Mouse (Mus musculus) G1E (cell line): ENCODE results near the gene Eif1.

Experiments
- CTCF ChIP-seq: IDR thresholded peaks from 2 replicates; pipeline ENCODE4 v1.5.1; 2012; ENCODE audit warnings: low read depth, low read length, inconsistent platforms, mixed read lengths
- POLR2AphosphoS5 ChIP-seq: IDR thresholded peaks from 2 replicates; pipeline ENCODE4 v1.6.1; 2012; ENCODE audit warnings: low read depth, low read length, inconsistent platforms; ENCODE audit not compliant: insufficient replicate concordance

DNA sequence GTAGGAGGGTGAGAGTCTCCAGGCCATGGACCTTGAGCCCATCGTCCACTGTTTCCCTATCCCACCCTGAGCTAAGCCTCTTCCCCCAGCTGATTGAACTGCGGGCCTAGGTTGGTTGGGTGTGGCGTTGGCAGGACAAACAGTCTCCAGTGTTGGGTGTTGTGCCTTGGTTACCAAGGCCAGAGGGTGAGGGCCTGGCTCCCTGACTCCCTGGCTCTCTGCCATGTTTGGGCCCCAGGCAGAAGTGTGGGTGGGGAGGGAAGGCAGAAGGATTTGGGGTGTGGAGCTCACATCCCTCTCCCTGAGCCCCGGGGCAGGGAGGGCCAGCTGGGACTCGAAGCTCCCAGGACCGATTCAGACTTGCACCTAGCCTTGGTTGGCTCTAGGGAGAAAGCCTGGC lies 30.7 kb upstream of the Eif1 start:
- TF ChIP-seq CTCF (no peak), POLR2AphosphoS5 (no peak)
